Mouse (Mus musculus) mouse embryonic stem cell (cell line): ENCODE data around the gene Tram2.

Source experiments
- in situ Hi-C, 2 experiments: fragments of 300-500 bp; cut with MboI; formaldehyde crosslinking; loops; 1 replicate in 1 of 2; 3 replicates in 1 of 2; pipeline ENCODE4 v1.14.3; 2019 to 2020; ENCODE audit warnings: low sequenced_read_pairs in 2 of 2, low pct_unique_long_range_greater_than_20kb in 1 of 2, mixed read lengths in 1 of 2; ENCODE audit not compliant: unreplicated experiment in 1 of 2

The Tram2 gene

DNA sequence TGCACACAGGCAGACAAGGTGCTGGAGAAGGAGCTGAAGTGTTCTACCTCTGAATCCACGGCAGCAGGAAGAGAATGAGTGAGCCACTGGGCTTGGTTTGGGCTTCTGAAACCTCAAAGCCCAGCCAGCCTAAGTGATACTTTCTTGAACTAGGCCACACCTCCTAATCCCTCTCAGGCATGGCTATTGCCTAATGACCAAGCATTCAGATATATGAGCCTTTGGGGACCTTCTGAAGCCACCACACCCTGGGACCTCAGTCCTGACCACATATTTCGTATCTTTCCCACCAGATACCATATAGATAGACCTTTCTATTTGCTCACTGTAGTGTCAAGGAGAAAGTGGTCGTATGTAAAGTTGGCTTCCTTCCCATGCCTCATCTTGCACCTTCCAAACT, 85.3 kb downstream of the Tram2 start:
- in situ Hi-C loops: no loop called here

DNA sequence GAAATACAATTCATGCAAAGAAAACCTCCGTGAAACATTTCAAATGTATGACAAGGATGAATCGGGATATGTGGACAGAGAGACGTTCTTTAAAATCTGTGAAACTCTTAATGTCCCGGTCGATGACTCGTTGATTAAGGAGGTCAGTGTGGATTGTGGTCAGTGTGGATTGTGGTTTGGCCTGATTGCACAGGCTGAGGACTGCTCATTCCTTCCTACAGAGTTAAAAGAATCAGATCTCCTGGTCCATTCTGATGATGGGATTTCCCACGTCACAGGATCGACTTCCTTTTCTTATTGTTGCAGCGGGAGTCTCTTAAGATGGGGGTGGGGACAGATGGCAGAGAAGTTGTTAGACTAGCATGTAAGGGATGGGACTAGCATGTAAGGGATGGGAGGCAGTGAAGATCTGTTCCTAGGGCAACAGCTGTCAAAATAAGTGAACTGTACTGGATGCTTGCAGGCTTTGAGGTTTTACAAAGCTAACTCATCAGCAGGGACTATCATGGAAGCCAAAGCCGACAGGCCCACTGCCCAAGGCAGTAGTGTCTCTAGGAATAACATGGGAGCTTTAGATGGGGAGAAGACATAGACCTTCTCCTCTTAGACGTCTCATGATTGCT, 89.5 kb downstream of the Tram2 start:
- in situ Hi-C loops: no loop called here

DNA sequence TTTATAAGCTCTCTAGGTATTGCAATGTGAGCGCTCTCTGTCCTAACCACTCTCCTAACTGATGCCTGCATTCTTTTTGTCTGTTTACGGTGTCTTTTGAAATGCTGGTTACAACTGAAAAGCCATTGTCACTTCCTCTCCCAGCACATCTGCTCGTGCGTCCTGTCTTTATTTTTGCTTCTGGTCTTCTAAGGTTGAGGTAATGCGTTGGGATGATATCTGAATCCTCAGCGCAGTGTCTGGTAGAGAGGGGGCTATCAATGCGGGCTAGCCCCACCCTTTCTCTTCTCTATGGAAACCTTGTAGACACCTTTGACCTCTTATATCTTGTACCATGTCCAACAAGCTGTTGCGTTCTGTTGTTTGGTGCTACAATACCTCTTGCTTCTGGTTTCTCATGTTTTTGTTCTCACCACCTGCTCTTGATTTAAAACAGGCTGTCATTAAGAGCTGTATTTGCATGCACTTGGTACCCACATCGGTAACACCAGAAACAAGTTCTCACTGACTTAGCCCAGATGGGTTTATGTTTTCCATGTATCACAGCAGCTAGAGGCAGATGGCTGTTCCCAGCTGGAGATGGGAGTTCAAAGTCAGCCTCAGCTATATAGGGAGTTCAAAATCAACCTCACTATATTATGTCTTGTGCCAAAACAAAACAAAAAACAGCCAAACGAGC, 92.5 kb downstream of the Tram2 start:
- in situ Hi-C loops: no loop called here

- in situ Hi-C loops: no loop called here
These were observed 94.4 kb downstream of the Tram2 start for GRCm38 (mm10) chr1:20984582-20984981.

GRCm38 (mm10) chr1:20984103-20984502, 94.9 kb downstream of the Tram2 start:
- in situ Hi-C loops: no loop called here

DNA sequence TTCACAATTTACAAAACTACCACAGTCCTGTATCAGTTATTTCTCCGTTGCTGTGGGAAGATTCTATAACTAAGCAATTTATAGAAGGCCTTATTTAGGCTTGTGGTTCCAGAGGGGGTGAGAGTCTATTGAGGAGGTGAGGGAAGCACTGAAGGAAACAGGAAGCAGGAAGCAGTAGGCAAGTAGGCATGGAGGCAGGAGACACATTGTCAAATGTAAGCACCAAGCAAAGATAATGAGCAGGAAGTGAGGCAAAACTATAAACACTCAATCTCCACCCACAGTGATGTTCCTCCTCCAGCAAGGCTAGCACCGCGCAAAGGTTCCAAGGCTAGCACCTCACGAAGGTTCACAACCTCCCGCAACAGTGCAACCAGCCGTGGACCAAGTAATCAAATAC, 97.3 kb downstream of the Tram2 start:
- in situ Hi-C loops: no loop called here

DNA sequence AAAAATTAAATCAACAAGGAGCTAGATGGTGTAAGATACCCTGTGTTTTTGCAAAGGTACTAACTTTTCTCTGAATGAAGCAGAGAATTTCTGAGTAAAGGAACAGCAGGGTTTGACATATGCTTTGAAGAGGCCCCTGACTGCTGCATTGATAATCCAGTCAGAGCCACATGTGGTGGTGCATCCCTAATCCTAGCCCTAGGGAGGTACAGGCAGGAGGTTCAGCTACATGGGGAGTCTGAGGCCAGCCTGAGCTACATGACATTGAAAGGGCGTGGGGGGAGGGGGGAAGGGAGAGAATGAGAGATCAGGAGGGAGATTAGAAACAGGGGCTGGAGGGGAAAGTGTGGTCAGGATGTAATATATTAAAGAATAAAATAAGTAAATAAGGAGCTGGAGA, 98.5 kb downstream of the Tram2 start:
- in situ Hi-C loops: no loop called here

GRCm38 (mm10) chr1:20974341-20975135, 104.5 kb downstream of the Tram2 start:
- in situ Hi-C loops: no loop called here

GRCm38 (mm10) chr1:20973389-20973788, 105.6 kb downstream of the Tram2 start:
- in situ Hi-C loops: no loop called here

- in situ Hi-C loops: no loop called here
These were observed 109.4 kb downstream of the Tram2 start for GRCm38 (mm10) chr1:20969642-20970041.

- in situ Hi-C loops: no loop called here
These were observed 124.2 kb downstream of the Tram2 start for GRCm38 (mm10) chr1:20954876-20955275.

- in situ Hi-C loops: no loop called here
These were observed 127.2 kb downstream of the Tram2 start for GRCm38 (mm10) chr1:20951799-20952198.

- in situ Hi-C loops: no loop called here
These were observed 127.7 kb downstream of the Tram2 start, which contains the start of gene Efhc1 for GRCm38 (mm10) chr1:20951300-20951763. Gene Efhc1, plus strand, starts transcription at chr1:20951626.
